Mouse (Mus musculus) liver, postnatal 0 days (tissue): Measurements from ENCODE around the gene Olfr802. TPM values are rescaled to one million over a fixed set of nuclear protein-coding genes. Genes with fewer than 3 reads are reported as not detected.

Source experiments
- ATAC-seq: fragments of 200-750 bp; cut with Nextera tagmentation; 2 replicates; pipeline ENCODE4 v1.8.0; 2017; ENCODE audit warnings: mild to moderate bottlenecking, moderate library complexity
- DNase-seq: peaks from one replicate; pipeline ENCODE4 v3.0.0-alpha.2; 2016
- H3K27ac ChIP-seq: fragments of 300-500 bp; sonication (generic); 2 replicates; pipeline ENCODE4 v1.5.1; 2014; ENCODE audit warnings: antibody characterized with exemption, moderate library complexity, mild to moderate bottlenecking, low read depth
- H3K27me3 ChIP-seq: fragments of 300-500 bp; sonication (generic); 2 replicates; pipeline ENCODE4 v1.6.1; 2014; ENCODE audit warnings: low read length, control low read depth, mixed read lengths; ENCODE audit not compliant: insufficient read depth
- H3K36me3 ChIP-seq: fragments of 300-500 bp; sonication (generic); replicated peaks from 2 replicates; pipeline ENCODE4 v1.6.1; 2014; ENCODE audit warnings: mild to moderate bottlenecking, control low read depth, low read length, moderate library complexity, mixed read lengths; ENCODE audit not compliant: insufficient read depth
- H3K4me1 ChIP-seq: fragments of 300-500 bp; sonication (generic); 2 replicates; pipeline ENCODE4 v1.6.1; 2014; ENCODE audit warnings: antibody characterized with exemption, mild to moderate bottlenecking, control low read depth; ENCODE audit not compliant: insufficient read depth
- H3K4me2 ChIP-seq: fragments of 300-500 bp; sonication (generic); 2 replicates; pipeline ENCODE4 v1.6.1; 2014; ENCODE audit warnings: low read depth, mild to moderate bottlenecking, low read length, moderate library complexity, mixed read lengths
- H3K4me3 ChIP-seq: fragments of 300-500 bp; sonication (generic); 2 replicates; pipeline ENCODE4 v1.5.1; 2014; ENCODE audit warnings: low read depth, low read length
- H3K9ac ChIP-seq: fragments of 300-500 bp; sonication (generic); replicated peaks from 2 replicates; pipeline ENCODE4 v1.6.1; 2014; ENCODE audit warnings: mild to moderate bottlenecking, moderate library complexity
- H3K9me3 ChIP-seq: fragments of 300-500 bp; sonication (generic); 2 replicates; pipeline ENCODE4 v1.6.1; 2016; ENCODE audit warnings: mild to moderate bottlenecking, control low read depth, low read length, mixed read lengths
- CTCF ChIP-seq: sonication (generic); IDR thresholded peaks from 2 replicates; pipeline ENCODE4 v1.5.1; 2016; ENCODE audit warnings: antibody characterized with exemption, low read depth
- EP300 ChIP-seq: IDR thresholded peaks from 2 replicates; pipeline ENCODE4 v1.6.1; 2016; ENCODE audit warnings: antibody characterized with exemption, low read depth, mild to moderate bottlenecking
- WGBS: fragments of 180-500 bp; shearing (Covaris S2); extraction: QIAGEN DNeasy Blood & Tissue Kit; methylation state at CpG from one replicate; pipeline ENCODE4 v1.1.7; 2014; ENCODE audit not compliant: insufficient replicate concordance; 5-methylcytosine and 5-hydroxymethylcytosine counted together
- polyA plus RNA-seq: library from polyadenylated mRNA; unstranded; fragments of >200 nt; fragmentation: Nextera tagmentation; extraction: Ambion mirVana; gene quantifications from 2 replicates; pipeline ENCODE4 v1.2.1, GENCODE M21; 2015

Gene Olfr802
- not detected in 2 replicates for polyA plus RNA-seq

GRCm38 (mm10) chr10:129688069-129688468, at the start of gene Olfr802:
Olfr802 (minus strand) TSS chr10:129688169.
- WGBS = 54% methylated on average over 1 of the region's 1 CpGs
- Histone ChIP-seq H3K4me1 (no peaks in the 10 kb centered on the region), H3K27ac (no peak within 1 kb of the TSS), H3K9me3 (no peaks in the 10 kb centered on the region), H3K9ac (no peak within 1 kb of the TSS), H3K4me3 (no peak within 1 kb of the TSS), H3K36me3 (no peaks in the 10 kb centered on the region), H3K4me2 (no peak within 1 kb of the TSS), H3K27me3 (no peaks in the 10 kb centered on the region)
- TF ChIP-seq CTCF (no peak), EP300 (no peak)
- DNase-seq (no peak), ATAC-seq (no peak)

GRCm38 (mm10) chr10:129729275-129729674, 41.3 kb upstream of the Olfr802 start, which contains the start of gene Olfr805:
Olfr805 (minus strand) TSS chr10:129729375.
- no peak for ATAC-seq
- TF ChIP-seq EP300 (no peak), CTCF (no peak)
- Histone ChIP-seq H3K27me3 (no peaks in the 10 kb centered on the region), H3K9ac (no peak within 1 kb of the TSS), H3K4me1 (no peaks in the 10 kb centered on the region), H3K27ac (no peak within 1 kb of the TSS), H3K4me3 (no peak within 1 kb of the TSS), H3K36me3 (no peaks in the 10 kb centered on the region), H3K4me2 (no peak within 1 kb of the TSS), H3K9me3 (no peaks in the 10 kb centered on the region)
- WGBS = 85% methylated on average over 2 of the region's 2 CpGs
- no peak for DNase-seq

GRCm38 (mm10) chr10:129702910-129703309, 14.9 kb upstream of the Olfr802 start, which contains the start of gene Olfr804:
Olfr804 (plus strand) TSS chr10:129703210.
- Histone ChIP-seq H3K9ac (no peak within 1 kb of the TSS), H3K4me3 (no peak within 1 kb of the TSS)
- no peak for DNase-seq

GRCm38 (mm10) chr10:129694186-129694585, 6.2 kb upstream of the Olfr802 start, which contains the start of gene Olfr803:
Olfr803 (minus strand) TSS chr10:129694286.
- H3K4me3 ChIP-seq = no peak within 1 kb of the TSS
- no peak for TF ChIP-seq EP300
- no peak for TF ChIP-seq CTCF
- no peaks in the 10 kb centered on the region for H3K9me3 ChIP-seq
- H3K27me3 ChIP-seq = no peaks in the 10 kb centered on the region
- no peaks in the 10 kb centered on the region for H3K36me3 ChIP-seq
- WGBS = 76% methylated on average over 2 of the region's 2 CpGs
- no peaks in the 10 kb centered on the region for H3K4me1 ChIP-seq
- no peak within 1 kb of the TSS for H3K4me2 ChIP-seq
- ATAC-seq (no peak), DNase-seq (no peak)
- no peak within 1 kb of the TSS for H3K9ac ChIP-seq
- no peak within 1 kb of the TSS for H3K27ac ChIP-seq

More at GRCm38 (mm10) chr10:129702910-129703309, 14.9 kb upstream of the Olfr802 start, which contains the start of gene Olfr804:
- Histone ChIP-seq H3K27ac (no peak within 1 kb of the TSS), H3K9me3 (no peaks in the 10 kb centered on the region), H3K4me1 (no peaks in the 10 kb centered on the region), H3K36me3 (no peaks in the 10 kb centered on the region), H3K4me2 (no peak within 1 kb of the TSS), H3K27me3 (no peaks in the 10 kb centered on the region)
- TF ChIP-seq EP300 (no peak), CTCF (no peak)
- no peak for ATAC-seq

GRCm38 (mm10) chr10:129673765-129674164, 14.2 kb downstream of the Olfr802 start, which contains the start of gene Olfr801:
Olfr801 (minus strand) TSS chr10:129673865.
- Histone ChIP-seq H3K36me3 (no peaks in the 10 kb centered on the region), H3K27me3 (no peaks in the 10 kb centered on the region), H3K9ac (no peak within 1 kb of the TSS), H3K4me1 (no peaks in the 10 kb centered on the region), H3K9me3 (no peaks in the 10 kb centered on the region), H3K27ac (no peak within 1 kb of the TSS), H3K4me3 (no peak within 1 kb of the TSS), H3K4me2 (no peak within 1 kb of the TSS)
- WGBS = 56% methylated on average over 1 of the region's 1 CpGs
- ATAC-seq (no peak), DNase-seq (no peak)
- TF ChIP-seq EP300 (no peak), CTCF (no peak)

- Histone ChIP-seq H3K4me1 (no peaks in the 10 kb centered on the region), H3K4me2 (no peak within 1 kb of the TSS), H3K4me3 (no peak within 1 kb of the TSS), H3K27ac (no peak within 1 kb of the TSS), H3K9ac (no peak within 1 kb of the TSS), H3K9me3 (no peaks in the 10 kb centered on the region), H3K36me3 (no peaks in the 10 kb centered on the region), H3K27me3 (no peaks in the 10 kb centered on the region)
- DNase-seq (no peak), ATAC-seq (no peak)
- no peak for TF ChIP-seq EP300
- no peak for TF ChIP-seq CTCF
Observed at GRCm38 (mm10) chr10:129657394-129657793, 30.6 kb downstream of the Olfr802 start, which contains the start of gene Olfr800. Olfr800 (plus strand) TSS chr10:129657694.
